Mouse (Mus musculus): ENCODE measurements around the gene Dnajc5g. TPM values are rescaled to one million over a fixed set of nuclear protein-coding genes. Genes with fewer than 3 reads are reported as not detected.

Gene Dnajc5g
- total and polyA plus RNA-seq, 2 experiments = not detected

- H3K27ac ChIP-seq (replicated peaks; ENCODE audit: insufficient read depth, low read depth, low read length) = no peak overlapping the region
- no peak for DNase-seq (ENCODE audit: extremely low read depth, low read depth, low spot score)
- peak overlapping the region; percentile 28; the same call in 1 of the 2 replicates for H3K4me3 ChIP-seq (ENCODE audit: insufficient read depth, low read depth, low read length)
- H3K36me3 ChIP-seq (ENCODE audit: control insufficient read depth, insufficient read depth, low read length) = no peaks in the 10 kb centered on the region
- no peak overlapping the region for H3K9ac ChIP-seq (ENCODE audit: low read depth, low read length)
- H3K27me3 ChIP-seq (ENCODE audit: control insufficient read depth, insufficient read depth, low read length) = peaks cover 11% of the 10 kb centered on the region
- H3K79me2 ChIP-seq (ENCODE audit: control insufficient read depth, insufficient read depth, low read length) = no peaks in the 10 kb centered on the region
- WGBS = 1% methylated on average over 59 of the region's 59 CpGs
- peaks cover 10% of the 10 kb centered on the region for H3K4me1 ChIP-seq (ENCODE audit: control insufficient read depth, insufficient read depth, low read length)
- no peak for TF ChIP-seq POLR2A (IDR thresholded peaks at IDR 0.05; ENCODE audit: extremely low read depth, insufficient read depth, low read length)
- no peak for TF ChIP-seq CTCF (IDR thresholded peaks at IDR 0.05; ENCODE audit: low read depth, low read length)
Observed at GRCm38 (mm10) chr5:31094799-31095691, 11.0 kb upstream of the Dnajc5g start.

DNA sequence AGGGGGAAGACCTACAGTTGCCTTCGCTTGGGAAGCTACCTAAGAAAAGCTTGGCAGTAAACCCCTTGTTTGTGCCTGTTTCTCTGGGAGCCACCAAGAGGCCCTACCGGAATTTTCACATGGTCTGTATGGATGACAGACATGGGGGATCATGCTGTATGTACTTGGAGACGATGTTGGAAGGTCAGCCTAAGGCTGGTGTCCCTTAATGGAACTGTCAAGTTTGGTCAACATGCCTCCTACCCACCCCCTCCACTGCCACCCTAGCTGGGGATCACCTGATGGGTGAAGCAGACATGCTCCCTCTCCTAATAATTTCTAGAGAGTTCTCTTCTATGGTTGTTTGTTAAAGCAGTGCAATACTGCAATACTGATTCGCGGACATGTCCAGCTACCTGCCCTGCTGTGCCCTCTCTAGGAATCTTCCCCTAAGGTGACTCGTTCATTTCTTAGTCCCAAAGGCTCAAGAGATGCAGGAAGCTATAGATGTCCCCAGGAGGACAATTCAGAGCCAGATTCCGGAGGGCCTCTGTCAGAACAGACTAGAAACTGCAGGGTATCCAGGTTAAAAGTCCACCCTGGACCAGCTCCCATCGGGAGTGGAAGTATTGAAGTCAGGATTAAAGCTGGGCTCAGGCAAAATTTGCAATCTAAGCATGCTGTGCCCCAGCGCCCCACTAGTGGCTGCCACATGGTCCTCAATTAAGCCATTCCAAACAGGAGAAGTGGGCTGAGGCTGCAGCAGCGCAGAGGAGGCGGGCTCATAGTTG, 10.2 kb upstream of the Dnajc5g start:
- no peak for TF ChIP-seq CTCF (IDR thresholded peaks at IDR 0.05; ENCODE audit: low read depth, low read length)
- no peak for TF ChIP-seq POLR2A (IDR thresholded peaks at IDR 0.05; ENCODE audit: extremely low read depth, insufficient read depth, low read length)
- no peaks in the 10 kb centered on the region for H3K36me3 ChIP-seq (ENCODE audit: control insufficient read depth, insufficient read depth, low read length)
- H3K79me2 ChIP-seq (ENCODE audit: control insufficient read depth, insufficient read depth, low read length) = no peaks in the 10 kb centered on the region
- H3K4me3 ChIP-seq (ENCODE audit: insufficient read depth, low read depth, low read length) = no peak overlapping the region; the same call in 1 of the 2 replicates
- no peak overlapping the region for H3K27ac ChIP-seq (replicated peaks; ENCODE audit: insufficient read depth, low read depth, low read length)
- DNase-seq (ENCODE audit: extremely low read depth, low read depth, low spot score) = no peak
- no peak overlapping the region for H3K9ac ChIP-seq (ENCODE audit: low read depth, low read length)
- peaks cover 11% of the 10 kb centered on the region for H3K27me3 ChIP-seq (ENCODE audit: control insufficient read depth, insufficient read depth, low read length)
- H3K4me1 ChIP-seq (ENCODE audit: control insufficient read depth, insufficient read depth, low read length) = peaks cover 10% of the 10 kb centered on the region
- WGBS = 50% methylated on average over 11 of the region's 11 CpGs

- Histone ChIP-seq H3K27ac (replicated peaks; ENCODE audit: insufficient read depth, low read depth, low read length) (no peak within 1 kb of the TSS), H3K4me1 (ENCODE audit: control insufficient read depth, insufficient read depth, low read length) (no peaks in the 10 kb centered on the region), H3K36me3 (ENCODE audit: control insufficient read depth, insufficient read depth, low read length) (no peaks in the 10 kb centered on the region), H3K79me2 (ENCODE audit: control insufficient read depth, insufficient read depth, low read length) (no peaks in the 10 kb centered on the region), H3K27me3 (ENCODE audit: control insufficient read depth, insufficient read depth, low read length) (no peaks in the 10 kb centered on the region), H3K4me3 (ENCODE audit: insufficient read depth, low read depth, low read length) (no peak within 1 kb of the TSS), H3K9ac (ENCODE audit: low read depth, low read length) (no peak within 1 kb of the TSS)
- TF ChIP-seq POLR2A (IDR thresholded peaks at IDR 0.05; ENCODE audit: extremely low read depth, insufficient read depth, low read length) = no peak
- no peak for DNase-seq (ENCODE audit: extremely low read depth, low read depth, low spot score)
- WGBS = 93% methylated on average over 18 of the region's 18 CpGs
Observed at GRCm38 (mm10) chr5:31108000-31108490, 2.0 kb downstream of the Dnajc5g start, which contains the start of gene Slc30a3. TSS of gene Slc30a3 (minus strand) at chr5:31108237.

DNA sequence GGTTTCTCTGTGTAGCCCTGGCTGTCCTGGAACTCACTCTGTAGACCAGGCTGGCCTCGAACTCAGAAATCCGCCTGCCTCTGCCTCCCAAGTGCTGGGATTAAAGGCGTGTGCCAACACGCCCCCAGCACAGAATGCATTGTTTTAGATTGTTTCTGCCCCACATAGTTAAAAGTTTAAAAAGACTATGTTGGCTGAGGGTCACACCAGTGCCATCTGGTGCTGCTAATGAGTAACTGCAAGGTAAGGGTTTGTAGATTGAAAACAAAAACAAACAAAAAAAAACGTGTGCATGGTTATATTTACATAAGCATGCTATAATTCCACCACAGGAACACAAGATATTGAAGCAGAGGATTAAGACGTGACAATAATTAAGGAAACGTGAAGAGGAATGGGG, 4.7 kb downstream of the Dnajc5g start:
- H3K4me1 ChIP-seq (ENCODE audit: control insufficient read depth, insufficient read depth, low read length) = no peaks in the 10 kb centered on the region
- TF ChIP-seq POLR2A (IDR thresholded peaks at IDR 0.05; ENCODE audit: extremely low read depth, insufficient read depth, low read length) (no peak), CTCF (IDR thresholded peaks at IDR 0.05; ENCODE audit: low read depth, low read length) (no peak)
- peak; percentile 11 for DNase-seq (ENCODE audit: extremely low read depth, low read depth, low spot score)

DNA sequence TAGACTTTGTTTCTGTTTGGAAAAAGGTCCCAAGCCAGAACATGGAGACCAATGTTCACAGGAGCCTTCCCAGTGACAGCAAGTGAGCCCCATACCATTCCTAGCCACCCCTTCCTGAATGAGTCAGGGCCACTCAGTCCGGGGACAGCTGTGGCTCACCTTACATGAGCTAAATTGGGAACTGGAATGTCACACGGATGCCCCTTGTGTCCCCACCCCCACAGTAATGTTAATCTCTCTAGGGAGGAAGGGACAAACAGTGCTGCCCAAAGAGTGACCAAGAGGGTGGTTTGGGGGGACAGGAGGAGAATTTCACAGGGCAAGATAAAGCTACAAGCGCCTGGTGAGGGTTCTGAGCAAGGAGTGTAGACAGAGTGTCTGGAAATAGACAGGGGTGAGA, 10.3 kb downstream of the Dnajc5g start, which contains the start of gene Trim54:
Gene Trim54 (plus strand): TSS at position 359 of the 400 bp plus-strand sequence.
- H3K79me2 ChIP-seq (ENCODE audit: control insufficient read depth, insufficient read depth, low read length) = no peaks in the 10 kb centered on the region

More for the DNA sequence above, 4.7 kb downstream of the Dnajc5g start:
- H3K36me3 ChIP-seq (ENCODE audit: control insufficient read depth, insufficient read depth, low read length) = no peaks in the 10 kb centered on the region
- no peak overlapping the region for H3K4me3 ChIP-seq (ENCODE audit: insufficient read depth, low read depth, low read length)
- H3K27ac ChIP-seq (replicated peaks; ENCODE audit: insufficient read depth, low read depth, low read length) = no peak overlapping the region
- WGBS = 26% methylated on average over 7 of the region's 7 CpGs
- no peaks in the 10 kb centered on the region for H3K27me3 ChIP-seq (ENCODE audit: control insufficient read depth, insufficient read depth, low read length)
- H3K79me2 ChIP-seq (ENCODE audit: control insufficient read depth, insufficient read depth, low read length) = no peaks in the 10 kb centered on the region
- H3K9ac ChIP-seq (ENCODE audit: low read depth, low read length) = no peak overlapping the region

More for the DNA sequence above, 10.3 kb downstream of the Dnajc5g start, which contains the start of gene Trim54:
- Histone ChIP-seq H3K27ac (replicated peaks; ENCODE audit: insufficient read depth, low read depth, low read length) (no peak within 1 kb of the TSS), H3K4me3 (ENCODE audit: insufficient read depth, low read depth, low read length) (no peak within 1 kb of the TSS), H3K4me1 (ENCODE audit: control insufficient read depth, insufficient read depth, low read length) (no peaks in the 10 kb centered on the region), H3K27me3 (ENCODE audit: control insufficient read depth, insufficient read depth, low read length) (peaks cover 3% of the 10 kb centered on the region; the same call in 1 of the 2 replicates), H3K9ac (ENCODE audit: low read depth, low read length) (no peak within 1 kb of the TSS), H3K36me3 (ENCODE audit: control insufficient read depth, insufficient read depth, low read length) (no peaks in the 10 kb centered on the region)
- WGBS = 33% methylated on average over 3 of the region's 3 CpGs
- DNase-seq (ENCODE audit: extremely low read depth, low read depth, low spot score) = no peak
- TF ChIP-seq POLR2A (IDR thresholded peaks at IDR 0.05; ENCODE audit: extremely low read depth, insufficient read depth, low read length) = no peak
- TF ChIP-seq CTCF (IDR thresholded peaks at IDR 0.05; ENCODE audit: low read depth, low read length) = no peak

Measured in liver, adult 2 months (tissue).